Mouse (Mus musculus) c-Kit-positive CD71-negative TER-119-negative erythroid progenitor cells, embryonic 14.5 days (primary cell): ENCODE data around the gene Gmds.

Experiments used
- DNase-seq: peaks from one replicate; pipeline ENCODE4 v3.0.0-alpha.2; 2013; ENCODE audit warnings: low read depth

Gmds gene

DNA sequence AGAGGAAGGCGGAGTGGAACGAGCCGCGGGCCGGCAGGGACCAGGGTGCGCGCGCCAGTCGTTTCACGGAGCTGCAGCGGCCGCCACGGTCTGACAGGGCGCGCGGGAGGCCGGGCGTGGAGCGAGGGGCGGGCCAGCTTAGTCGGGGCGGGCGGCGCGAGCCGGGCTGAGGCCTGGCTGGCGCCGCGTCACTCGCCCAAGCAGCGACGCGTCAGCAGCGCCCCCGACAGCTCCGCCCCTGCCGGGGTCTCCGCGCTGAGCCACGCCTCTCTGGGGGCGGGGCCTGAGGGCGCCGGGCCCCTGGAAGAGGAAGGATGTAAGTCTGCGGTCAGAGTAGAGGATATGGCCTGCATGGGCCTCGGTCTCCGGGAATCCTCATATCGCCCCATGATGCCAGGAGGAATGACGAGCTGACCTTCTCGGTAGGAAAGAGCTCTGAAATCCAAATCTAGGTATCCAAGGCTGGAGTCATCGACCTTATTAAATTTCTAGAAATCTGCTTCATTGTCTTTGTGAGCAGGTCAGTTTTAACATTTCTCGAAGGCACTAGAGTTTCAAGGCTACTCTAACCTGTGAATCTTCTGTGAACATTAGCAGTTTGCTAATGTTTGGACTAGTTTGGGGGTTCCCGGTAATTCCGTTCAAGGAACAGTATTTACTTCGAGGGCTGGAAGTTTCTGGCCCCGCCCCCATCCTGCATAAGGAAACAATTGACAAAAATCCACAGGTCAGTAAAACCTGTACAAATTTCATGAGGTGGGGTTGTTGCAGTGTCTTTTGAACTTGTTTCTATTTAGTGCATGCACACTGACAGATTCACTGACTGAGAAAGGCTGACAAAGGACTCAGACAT, at the start of gene Gmds:
Gmds (minus strand) TSS at position 228 of the 853 bp plus-strand sequence.
- peak; percentile 84 for DNase-seq

DNA sequence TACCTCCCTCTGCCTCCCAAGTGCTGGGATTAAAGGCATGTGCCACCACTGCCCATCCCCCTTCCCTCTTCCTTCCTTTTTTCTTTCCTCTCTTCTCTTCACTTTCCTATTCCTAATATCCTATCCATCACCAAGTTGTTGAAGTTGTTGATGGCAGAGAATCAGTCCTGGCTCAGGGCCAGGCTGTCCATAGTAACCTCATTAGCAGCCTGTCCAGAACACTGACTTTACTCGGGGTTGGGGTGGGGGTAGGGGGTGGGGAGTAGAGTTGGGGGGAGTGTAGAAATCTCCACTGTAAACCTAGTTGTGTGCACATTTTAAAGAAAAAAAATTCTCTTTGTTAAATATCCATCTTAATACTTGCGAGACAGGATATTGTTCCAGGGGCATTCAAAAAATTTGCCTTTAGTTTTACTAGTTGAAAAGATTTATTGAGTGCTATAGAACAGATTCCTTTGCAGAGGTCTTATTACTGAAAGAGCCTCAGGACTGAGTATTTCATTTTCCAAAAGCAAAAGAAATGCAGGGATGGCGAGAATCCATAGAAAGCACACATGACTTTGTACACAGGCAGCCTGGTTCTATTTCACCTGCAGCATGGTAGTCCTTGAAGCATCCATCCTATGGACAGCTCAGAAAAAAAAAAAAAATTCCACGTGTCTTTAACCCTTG, 47.0 kb upstream of the Gmds start:
- DNase-seq, result no peak

DNA sequence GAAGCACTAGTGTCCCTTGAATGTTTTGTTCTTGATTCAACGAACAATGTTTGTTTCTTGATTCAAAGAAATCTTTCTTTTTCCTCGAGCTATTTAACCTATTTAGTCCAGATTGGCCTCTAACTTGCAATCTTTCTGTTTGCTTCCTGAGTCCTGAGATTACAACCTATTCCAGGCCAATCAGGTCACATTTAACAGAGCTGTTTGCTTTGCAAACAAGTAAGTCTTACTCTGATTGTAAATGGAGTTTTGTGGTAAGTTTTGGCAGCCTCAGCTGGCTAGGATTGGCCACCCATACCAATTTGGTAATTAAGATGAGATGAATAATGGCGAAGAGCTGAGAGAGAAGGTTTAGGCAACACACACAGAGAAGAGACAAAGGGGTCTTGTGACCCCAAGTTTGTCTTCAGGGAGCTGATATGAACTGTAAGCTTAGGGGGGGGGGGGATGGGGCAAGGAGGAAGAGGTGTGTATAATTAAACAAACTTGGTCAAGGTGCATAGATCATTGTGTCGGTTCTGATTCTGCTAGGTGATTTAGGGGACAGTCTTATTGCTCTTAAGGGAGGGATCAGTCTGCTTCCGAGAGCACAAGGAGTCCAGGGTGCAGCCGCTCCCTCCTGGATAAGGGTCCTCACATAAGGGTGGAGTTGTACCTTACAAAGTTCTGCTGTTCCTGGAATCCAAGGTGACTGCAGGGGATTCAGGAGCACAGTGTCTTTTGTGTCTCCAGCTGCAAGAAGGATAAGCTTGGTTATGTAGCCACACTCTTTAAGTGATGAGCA, 43.9 kb upstream of the Gmds start:
- DNase-seq, result no peak

DNA sequence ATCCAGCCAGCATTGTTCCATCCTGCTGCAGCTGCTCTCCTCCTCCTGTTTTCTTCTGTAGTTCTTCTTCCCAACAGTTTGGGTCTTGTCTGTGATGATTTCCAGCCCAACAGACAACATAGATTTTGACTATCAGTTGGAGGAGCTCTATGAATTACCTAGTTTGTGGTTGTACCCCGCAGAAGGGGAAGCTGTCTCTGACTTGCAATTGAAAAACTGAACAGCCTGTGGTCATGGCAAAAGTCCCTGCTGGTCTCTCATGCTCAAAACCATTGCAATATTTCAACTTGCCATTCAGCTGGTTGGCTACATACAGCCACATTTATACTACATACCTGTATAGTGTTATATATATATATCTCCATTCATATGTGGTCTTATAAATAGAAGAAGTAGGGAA, 40.1 kb upstream of the Gmds start:
- no peak for DNase-seq

DNA sequence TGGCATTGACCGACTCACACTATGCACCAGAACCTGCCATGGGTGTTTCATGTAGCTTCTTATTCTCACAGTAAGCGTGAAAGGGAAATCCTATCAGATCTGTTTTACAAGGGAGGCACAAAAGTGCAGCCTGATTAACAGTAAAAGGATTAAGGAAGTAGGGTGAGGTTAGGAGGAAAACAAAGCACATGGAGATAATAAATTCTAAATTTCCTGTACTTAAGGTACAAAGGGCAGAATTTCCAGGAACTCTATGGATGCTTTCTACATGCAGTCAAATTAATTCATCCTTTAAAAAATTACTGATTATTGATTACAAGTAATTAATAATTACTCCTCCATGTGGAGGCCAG, 34.0 kb upstream of the Gmds start:
- no peak for DNase-seq

DNA sequence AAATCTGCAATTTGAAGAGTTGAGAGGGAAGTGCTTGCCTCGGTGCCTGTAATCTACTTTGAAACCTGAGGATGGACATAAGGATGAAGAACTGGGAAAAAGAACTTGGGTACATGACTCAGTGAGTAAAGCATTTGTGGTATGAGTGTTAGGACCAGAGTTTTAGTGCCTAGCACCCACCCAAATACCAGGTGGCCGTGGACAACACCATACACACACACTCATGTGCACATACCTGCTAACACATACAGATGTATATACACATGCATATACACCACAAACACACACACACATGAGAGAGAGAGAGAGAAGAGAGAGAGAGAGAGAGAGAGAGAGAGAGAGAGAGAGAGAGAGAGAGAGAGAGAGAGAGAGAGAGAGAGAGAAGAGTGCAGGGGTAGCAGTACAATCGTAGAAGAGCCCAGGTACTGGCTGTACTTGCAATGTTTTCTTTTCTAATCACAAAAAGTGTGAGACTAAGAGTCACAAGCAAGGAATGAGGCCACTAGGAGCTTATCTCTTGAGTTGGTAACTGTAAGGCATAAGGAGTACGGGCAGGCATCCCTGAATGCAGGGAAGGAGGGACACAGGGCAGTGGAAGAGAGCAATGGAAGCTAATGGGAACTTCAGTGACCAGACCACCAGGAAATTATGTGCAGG, 33.5 kb upstream of the Gmds start:
- DNase-seq, result no peak

DNA sequence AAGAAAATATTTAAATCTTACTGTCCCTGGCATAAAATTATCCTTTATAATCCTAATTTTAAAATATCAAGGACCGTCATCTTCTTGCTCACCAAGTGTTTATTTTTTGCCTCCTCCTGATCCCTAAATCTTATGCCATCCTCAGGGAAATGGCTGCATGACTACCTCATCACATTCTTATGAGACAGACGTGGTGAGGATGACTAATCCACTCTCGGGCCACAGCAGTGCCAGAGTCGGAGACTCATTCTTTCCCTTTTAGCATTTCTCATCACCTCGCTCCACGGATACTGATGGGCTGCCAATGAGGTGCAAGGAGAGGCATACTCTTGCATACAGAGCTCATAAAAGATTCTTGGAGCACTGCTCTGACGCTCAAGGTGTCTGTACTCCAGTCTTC, 32.2 kb upstream of the Gmds start:
- no peak for DNase-seq

DNA sequence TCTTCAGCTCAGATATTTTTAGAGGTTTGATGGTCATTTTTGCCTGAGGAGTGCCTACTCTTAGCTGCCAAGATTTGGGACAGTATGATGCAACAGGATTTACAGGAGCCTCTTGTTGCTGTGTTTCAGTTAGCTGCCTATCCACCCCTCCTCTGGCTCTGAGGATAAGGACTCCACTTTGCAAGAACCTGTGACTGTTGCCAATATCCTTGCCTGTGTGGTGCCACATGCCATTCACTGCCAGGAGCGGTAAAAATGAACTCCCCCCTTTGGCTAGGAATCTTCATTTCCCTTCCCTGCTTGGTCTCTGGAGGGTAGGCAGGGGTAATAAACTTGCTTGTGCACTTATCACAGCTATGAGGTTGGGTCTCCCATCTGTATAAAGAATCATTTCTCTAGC, 31.6 kb upstream of the Gmds start:
- no peak for DNase-seq

DNA sequence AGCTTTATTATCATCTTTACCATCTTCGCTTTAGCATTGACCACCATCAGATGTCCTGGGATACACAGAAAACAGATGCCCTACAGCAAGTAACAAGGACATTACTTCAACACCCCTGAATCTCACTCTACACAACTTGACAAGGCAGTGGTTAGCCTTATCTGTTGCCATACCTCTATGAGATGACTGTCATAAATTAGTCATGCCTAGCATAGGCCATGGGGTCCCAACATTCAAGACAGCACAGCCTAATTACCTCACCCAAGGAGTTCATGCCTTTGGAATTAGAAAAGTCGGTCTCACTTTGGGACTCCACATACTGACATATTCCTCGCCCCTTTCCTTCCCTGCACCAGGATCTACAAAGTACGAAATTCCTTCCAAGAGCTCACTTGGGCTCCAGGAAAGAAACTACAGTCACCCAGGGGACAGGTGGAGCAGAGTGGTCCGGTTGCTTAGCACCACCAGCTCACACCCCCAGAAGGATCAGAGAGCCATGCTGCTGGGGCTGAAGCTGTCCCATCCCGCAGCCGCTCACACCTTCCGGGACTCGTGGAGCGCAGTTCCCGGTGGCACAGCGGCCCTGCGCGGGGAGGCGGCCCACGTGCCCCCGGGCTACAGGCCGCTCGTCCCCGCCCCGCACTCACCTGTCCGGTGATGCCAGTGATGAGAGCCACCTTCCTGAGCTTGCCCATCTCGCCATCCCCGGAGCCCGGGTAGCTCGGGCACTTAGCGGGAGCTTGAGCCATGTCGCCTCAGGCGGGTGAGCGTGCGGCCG, 616 bp downstream of the Gmds start:
- DNase-seq, result peak; percentile 16

DNA sequence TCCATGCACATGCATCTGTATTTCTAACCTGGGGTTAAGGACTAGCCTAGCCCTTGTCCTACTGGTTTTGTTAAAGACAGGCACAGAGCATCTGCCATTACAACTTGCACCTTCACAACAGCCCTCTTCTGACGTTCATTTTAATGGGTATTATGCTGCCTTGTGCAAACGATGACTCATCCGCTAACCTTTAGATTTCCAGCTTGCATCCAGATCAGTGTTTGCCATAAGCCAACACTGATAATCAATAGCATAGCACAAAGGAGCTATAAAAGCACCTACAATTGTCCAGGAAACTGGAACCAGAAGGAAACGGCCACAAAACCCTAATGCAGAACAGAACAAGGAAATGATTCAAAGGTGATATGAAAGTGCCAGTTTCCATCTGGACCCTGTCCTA, 20.2 kb downstream of the Gmds start:
- DNase-seq, result no peak

DNA sequence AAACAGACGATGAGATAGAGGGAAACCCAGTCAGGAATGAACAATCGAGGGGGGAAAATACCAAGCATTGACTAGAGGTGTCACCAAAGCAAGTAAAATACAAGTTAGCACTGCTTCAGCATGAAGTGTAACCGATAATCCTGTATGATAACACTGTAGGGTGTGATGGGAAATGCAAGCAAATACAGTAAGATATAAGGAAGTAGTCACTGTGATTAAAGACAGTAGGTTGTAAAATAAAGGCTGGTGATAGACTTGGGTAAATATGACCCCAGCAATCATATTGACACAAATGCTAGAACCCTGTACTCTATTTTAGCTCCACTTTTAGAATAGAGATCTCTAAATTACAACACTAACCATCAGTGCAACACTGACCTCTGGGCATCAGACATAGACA, 21.2 kb downstream of the Gmds start:
- no peak for DNase-seq

DNA sequence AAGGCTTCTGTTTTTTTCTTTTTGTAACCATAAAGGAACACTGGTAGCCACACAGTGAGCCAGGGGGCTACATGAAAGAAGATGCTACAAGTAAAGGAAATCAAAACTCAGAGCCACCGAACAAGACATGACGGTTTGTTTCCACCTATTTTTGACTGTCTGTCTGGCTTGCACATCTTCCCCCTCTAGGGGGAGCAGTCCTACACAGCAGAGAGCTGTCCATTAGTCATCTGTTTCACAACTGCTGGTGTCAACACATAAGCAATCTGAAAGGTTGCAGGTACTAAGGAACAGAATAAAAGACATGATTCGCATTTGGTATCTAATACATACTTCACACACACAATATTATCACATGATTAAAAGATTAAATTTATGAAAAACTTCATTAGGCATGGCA, 25.9 kb downstream of the Gmds start:
- peak; percentile 37 for DNase-seq

DNA sequence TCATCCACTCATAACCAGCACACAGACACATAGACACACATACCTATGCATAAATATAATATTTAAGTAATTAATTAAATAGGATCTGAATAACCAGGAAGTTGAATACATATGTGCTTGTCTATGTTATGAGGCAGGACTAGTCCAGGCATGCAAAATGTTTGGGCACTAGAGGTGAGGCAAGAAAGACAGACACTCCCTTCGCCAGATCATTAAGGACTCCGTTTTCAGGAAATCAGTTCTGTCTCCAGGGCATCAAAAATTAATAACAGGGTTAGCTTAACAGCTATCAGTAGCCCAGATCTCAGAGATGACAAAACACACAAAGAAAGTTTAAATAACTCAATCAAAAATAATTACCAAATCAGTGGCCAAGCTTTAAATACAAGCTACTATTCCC, 27.1 kb downstream of the Gmds start:
- no peak for DNase-seq

DNA sequence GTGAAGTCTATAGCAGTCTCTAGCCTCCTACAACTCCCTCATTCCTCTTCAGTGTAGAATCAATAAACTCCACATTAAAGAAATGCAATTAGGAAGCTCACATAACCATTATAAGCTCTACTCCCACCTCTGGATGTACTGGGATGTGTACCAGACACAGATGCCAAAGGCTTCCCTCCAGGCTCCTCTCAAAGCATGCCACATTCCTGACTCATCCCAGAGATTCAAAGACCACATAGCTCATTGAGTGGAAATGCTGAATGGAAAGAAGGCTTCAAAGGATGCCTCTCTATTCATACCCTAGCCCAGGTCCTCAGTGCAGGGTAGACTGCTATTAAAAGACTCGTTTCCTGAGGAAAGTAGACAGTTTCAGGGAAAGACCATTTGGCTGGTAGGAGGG, 40.1 kb downstream of the Gmds start:
- no peak for DNase-seq

DNA sequence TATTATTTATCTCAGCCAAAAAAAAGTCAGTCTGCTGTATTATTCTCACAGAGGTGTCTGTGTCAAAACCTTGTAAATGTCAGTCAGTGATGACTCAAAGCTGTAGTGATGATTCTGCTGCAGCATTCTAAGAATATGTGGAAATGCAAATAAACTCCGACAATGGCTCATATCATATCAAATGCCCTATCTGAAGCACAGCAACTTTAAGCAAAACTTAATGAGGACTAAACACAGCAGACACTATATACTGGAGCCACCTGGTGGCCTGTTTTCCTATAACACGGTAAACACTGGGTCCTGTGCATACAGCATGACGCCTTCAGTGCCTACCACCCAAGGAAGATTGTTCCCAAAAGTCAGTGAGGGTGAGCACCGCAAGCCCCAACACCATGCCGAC, 41.1 kb downstream of the Gmds start:
- DNase-seq, result peak; percentile 22

DNA sequence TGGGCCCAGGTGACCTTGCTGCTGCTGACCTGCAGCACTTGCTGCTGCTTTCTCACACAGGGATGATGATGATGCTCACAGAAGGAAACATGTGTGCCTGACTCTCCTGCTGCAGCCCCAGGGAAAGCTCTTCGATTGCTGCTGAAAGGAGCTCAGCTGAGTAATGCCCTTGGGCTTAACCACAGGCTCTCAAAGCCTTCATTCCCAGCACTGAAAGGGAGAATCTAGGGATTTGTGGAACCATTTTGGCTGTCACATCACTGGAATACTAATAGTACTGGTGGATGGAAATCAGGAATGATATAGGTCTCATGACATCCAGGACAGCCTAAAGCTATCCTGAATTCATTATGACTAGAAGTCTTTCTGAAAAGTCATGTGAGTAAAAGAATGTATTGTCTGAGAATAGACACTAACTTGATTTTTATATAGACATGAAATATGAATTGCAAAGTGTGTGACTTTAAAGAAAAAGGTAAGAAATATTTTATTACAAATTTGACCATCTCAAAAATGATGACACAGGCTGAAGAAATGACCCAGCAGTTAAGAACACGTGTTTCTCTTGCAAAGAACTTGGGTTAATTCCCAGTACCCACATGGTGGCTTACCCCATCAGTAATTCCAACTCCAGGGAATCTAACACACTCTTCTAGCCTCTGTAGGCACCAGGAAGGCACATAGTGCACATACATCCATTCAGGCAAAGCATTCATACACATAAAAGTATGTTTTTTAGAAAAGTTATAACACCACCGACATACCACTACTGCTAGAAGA, 43.9 kb downstream of the Gmds start:
- no peak for DNase-seq

DNA sequence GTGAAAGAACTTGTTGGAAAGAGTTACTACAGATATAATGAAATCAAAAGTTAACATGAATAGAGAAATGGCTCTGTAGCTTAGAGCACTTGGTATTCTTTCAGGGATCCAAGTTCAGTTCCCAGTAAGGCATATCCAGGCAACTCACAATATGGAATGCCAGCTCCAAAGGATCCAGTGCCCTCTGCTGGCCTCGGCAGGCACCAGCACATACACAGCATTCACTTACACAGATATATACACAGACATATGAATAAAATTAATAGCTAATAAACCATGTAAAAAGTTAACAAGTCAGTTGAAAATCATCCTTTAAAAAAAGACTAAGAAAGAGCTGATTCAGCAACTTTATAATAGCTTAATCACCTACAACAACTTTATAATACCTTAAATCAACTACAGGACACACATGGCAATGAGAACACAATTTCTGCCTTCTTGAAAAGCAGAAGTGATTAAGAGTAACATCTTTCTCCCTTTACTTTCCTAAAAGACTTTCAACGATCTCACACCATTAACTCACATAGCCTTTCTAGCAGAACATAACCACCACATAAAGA, 65.5 kb downstream of the Gmds start:
- DNase-seq, result no peak

DNA sequence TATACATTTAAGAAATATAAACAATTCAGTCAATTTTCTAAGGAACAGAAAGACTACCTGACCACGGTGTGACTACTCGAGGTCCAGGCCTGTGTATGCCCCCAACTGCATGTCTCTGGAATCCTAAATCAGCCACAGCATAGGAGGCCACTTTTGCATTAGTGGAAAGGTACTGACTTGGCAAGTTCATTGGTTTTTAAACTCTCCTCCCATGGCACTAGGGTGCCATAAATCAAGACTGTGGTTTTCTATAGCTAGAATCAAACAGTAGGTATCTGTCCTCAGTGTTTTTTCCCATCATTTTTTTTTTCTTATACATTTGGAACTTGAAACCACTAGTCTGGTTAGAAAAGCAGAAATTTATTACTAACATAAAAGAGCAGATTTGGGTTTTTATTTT, 68.8 kb downstream of the Gmds start:
- DNase-seq, result no peak

DNA sequence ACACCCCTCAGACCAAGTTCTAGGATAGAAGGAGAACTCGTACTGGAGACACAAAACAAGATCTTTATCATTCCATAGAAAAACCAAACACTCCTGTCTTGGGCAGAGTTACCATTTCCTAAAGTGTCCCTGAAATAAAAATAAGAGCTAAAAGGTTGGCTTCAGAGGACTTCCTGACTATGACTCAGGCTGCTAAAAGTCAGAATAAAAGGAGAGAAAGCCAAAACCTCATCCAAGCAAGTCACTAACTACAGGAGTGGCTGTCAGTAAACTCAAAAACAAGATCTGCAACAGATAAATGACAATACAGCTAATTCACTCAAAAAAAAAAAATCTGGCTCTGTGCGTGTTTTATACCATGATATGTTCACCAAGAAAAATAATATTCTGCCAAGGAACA, 69.3 kb downstream of the Gmds start:
- no peak for DNase-seq

DNA sequence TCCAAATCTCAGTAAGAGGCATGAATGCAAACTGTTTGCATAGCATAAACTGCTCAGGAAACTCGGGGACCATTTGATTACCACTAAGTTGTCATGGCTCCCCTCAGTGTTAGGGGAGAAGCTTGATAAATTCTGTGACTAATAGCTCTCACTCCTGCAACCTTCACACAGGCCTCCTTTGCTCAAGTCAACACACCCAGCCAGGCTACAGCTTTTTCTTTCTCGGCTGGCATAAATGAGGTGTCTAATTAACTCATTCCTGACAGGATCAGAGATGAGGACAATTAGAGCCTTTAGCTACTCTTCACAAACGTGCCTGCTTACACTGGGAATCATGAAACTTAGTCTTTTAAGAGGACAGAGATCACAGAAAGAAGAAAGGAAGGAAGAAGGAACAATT, 70.3 kb downstream of the Gmds start:
- no peak for DNase-seq
